Mouse (Mus musculus): Measurements from ENCODE around the gene Tmem106a. TPM values are rescaled to one million over a fixed set of nuclear protein-coding genes. Genes with fewer than 3 reads are reported as not detected.
"Not testable (repeated sequence)": the region's sequence is repeated elsewhere in the genome, so short reads cannot be mapped to it uniquely, and the experiment has no call there.

Gene Tmem106a
- 1 to 10 TPM; 2.3 to 3.1 TPM for total RNA-seq (2021)
- long read RNA-seq, experiment 1, partial matches to known transcripts, result 0 of 3 reads
- long read RNA-seq, experiment 1, other reads (novel, unspliced or antisense), result 1 of 3 reads
- long read RNA-seq, experiment 2, result 0 reads

- intact Hi-C loops (cut with DNase I; ENCODE audit: low total_unique reads), result no loop called here
- peak; percentile 60 for DNase-seq
Measured at GRCm38 (mm10) chr11:101582054-101583035, at the start of gene Tmem106a. Gene Tmem106a, plus strand, starts transcription at chr11:101582242.

- intact Hi-C loops (cut with DNase I; ENCODE audit: low total_unique reads), result no loop called here
- no peak for DNase-seq
Measured at GRCm38 (mm10) chr11:101543533-101543932, 38.5 kb upstream of the Tmem106a start.

GRCm38 (mm10) chr11:101544132-101544531, 37.9 kb upstream of the Tmem106a start:
- DNase-seq, result no peak
- intact Hi-C loops (cut with DNase I; ENCODE audit: low total_unique reads), result no loop called here

GRCm38 (mm10) chr11:101548526-101548925, 33.5 kb upstream of the Tmem106a start:
- intact Hi-C loops (cut with DNase I; ENCODE audit: low total_unique reads), result no loop called here
- DNase-seq, result no peak

GRCm38 (mm10) chr11:101551751-101552475, 30.1 kb upstream of the Tmem106a start, which contains the start of the genes Brca1 and Nbr1:
Gene Brca1, minus strand, starts transcription at chr11:101551955.
Gene Nbr1, plus strand, starts transcription at chr11:101552149.
- intact Hi-C loops (cut with DNase I; ENCODE audit: low total_unique reads), result no loop called here

GRCm38 (mm10) chr11:101552476-101553300, 29.4 kb upstream of the Tmem106a start:
- intact Hi-C loops (cut with DNase I; ENCODE audit: low total_unique reads), result no loop called here

More at GRCm38 (mm10) chr11:101551751-101552475, 30.1 kb upstream of the Tmem106a start, which contains the start of the genes Brca1 and Nbr1:
- peak; percentile 93 for DNase-seq

GRCm38 (mm10) chr11:101553354-101553930, 28.6 kb upstream of the Tmem106a start:
- DNase-seq, result no peak
- intact Hi-C loops (cut with DNase I; ENCODE audit: low total_unique reads), result no loop called here

More at GRCm38 (mm10) chr11:101552476-101553300, 29.4 kb upstream of the Tmem106a start:
- DNase-seq, result peak; percentile 96

- DNase-seq, result no peak
- intact Hi-C loops (cut with DNase I; ENCODE audit: low total_unique reads), result no loop called here
Measured at GRCm38 (mm10) chr11:101556541-101556940, 25.5 kb upstream of the Tmem106a start.

GRCm38 (mm10) chr11:101556954-101557353, 25.1 kb upstream of the Tmem106a start:
- DNase-seq, result no peak
- intact Hi-C loops (cut with DNase I; ENCODE audit: low total_unique reads), result no loop called here

GRCm38 (mm10) chr11:101562391-101562790, 19.7 kb upstream of the Tmem106a start:
- intact Hi-C loops (cut with DNase I; ENCODE audit: low total_unique reads), result no loop called here
- peak; percentile 40 for DNase-seq

- intact Hi-C loops (cut with DNase I; ENCODE audit: low total_unique reads), result no loop called here
Measured at GRCm38 (mm10) chr11:101568421-101568820, 13.6 kb upstream of the Tmem106a start.

GRCm38 (mm10) chr11:101576116-101576515, 5.9 kb upstream of the Tmem106a start:
- intact Hi-C loops (cut with DNase I; ENCODE audit: low total_unique reads), result no loop called here
- DNase-seq, result no peak

More at GRCm38 (mm10) chr11:101568421-101568820, 13.6 kb upstream of the Tmem106a start:
- DNase-seq, result no peak

GRCm38 (mm10) chr11:101581081-101581764, 819 bp upstream of the Tmem106a start:
- intact Hi-C loops (cut with DNase I; ENCODE audit: low total_unique reads), result no loop called here
- DNase-seq, result no peak

GRCm38 (mm10) chr11:101583205-101583604, 1.2 kb downstream of the Tmem106a start:
- DNase-seq, result no peak
- intact Hi-C loops (cut with DNase I; ENCODE audit: low total_unique reads), result no loop called here

GRCm38 (mm10) chr11:101585031-101585430, 3.0 kb downstream of the Tmem106a start:
- DNase-seq; intact Hi-C loops (cut with DNase I; ENCODE audit: low total_unique reads): not testable (repeated sequence)

- no peak for DNase-seq
- intact Hi-C loops (cut with DNase I; ENCODE audit: low total_unique reads), result no loop called here
Measured at GRCm38 (mm10) chr11:101585805-101586204, 3.8 kb downstream of the Tmem106a start.

- intact Hi-C loops (cut with DNase I; ENCODE audit: low total_unique reads), result no loop called here
- no peak for DNase-seq
Measured at GRCm38 (mm10) chr11:101587676-101588075, 5.6 kb downstream of the Tmem106a start.

- intact Hi-C loops (cut with DNase I; ENCODE audit: low total_unique reads), result no loop called here
- DNase-seq, result no peak
Measured at GRCm38 (mm10) chr11:101588868-101589267, 6.8 kb downstream of the Tmem106a start.

Measured in gastrocnemius, postnatal 14 days (tissue).